Mouse (Mus musculus) heart, postnatal 0 days (tissue): ENCODE data around the gene Gfra1.

Experiments used
- CTCF ChIP-seq: IDR thresholded peaks from 2 replicates; pipeline ENCODE4 v1.5.1; 2016; ENCODE audit warnings: antibody characterized with exemption, control low read depth, low read depth
- EP300 ChIP-seq: IDR thresholded peaks from 2 replicates; pipeline ENCODE4 v1.6.1; 2016; ENCODE audit warnings: antibody characterized with exemption, low read depth

- TF ChIP-seq CTCF (no peak), EP300 (no peak)
These were observed 44.3 kb upstream of the Gfra1 start for GRCm38 (mm10) chr19:58500049-58500448.
